Mouse (Mus musculus): ENCODE data around the gene Ttpal.

Ttpal gene

DNA sequence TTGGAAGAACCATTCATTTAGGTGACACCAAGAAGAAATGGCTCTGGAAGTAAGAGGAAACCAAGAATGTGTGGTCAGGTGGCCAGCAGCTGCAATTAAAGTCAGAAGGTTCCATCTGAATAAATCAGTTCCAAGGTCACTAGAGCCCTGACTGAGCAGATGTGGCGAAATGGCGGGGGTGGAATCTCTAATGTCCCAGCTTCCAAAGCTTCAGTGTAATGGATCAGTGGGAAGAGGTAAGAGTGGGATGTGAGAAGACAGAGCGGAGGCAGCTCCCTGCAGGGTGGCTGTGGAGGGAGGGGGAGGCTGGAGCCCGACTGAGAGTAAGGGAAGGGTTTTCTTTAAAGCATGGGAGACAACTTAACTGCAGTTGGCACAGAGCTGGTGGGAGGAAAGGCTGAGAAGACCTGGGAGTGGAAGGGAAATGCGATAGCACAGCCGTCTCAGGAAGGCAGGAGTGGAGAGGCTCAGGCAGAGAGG is 59.3 kb downstream of the Ttpal start:
- no peak for DNase-seq (ENCODE audit: low spot score in 2 of 2)

DNA sequence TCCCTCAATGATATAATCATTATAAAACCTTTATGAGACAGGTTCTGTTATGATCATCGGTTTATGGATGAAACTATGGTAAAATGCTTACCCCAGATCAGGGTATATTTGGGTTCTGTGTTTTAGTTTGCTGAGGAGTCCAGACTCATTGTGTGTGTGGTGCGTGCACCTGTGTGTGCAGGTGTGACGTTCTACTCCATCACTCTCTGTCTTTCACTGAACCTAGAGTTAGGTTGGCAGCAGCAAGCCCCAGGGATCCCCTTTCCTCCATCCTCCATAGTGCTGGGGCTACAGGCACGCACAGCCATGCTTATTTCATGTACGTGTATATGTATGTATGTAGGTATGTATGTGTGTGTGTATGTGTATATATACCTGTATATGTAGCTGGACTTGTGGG is 60.0 kb downstream of the Ttpal start:
- DNase-seq (ENCODE audit: low spot score in 2 of 2), result no peak

GRCm38 (mm10) chr2:163662698-163663221 is 60.6 kb downstream of the Ttpal start:
- peak in 1 of 2 experiments; percentile 32 for DNase-seq (ENCODE audit: low spot score in 2 of 2)

DNA sequence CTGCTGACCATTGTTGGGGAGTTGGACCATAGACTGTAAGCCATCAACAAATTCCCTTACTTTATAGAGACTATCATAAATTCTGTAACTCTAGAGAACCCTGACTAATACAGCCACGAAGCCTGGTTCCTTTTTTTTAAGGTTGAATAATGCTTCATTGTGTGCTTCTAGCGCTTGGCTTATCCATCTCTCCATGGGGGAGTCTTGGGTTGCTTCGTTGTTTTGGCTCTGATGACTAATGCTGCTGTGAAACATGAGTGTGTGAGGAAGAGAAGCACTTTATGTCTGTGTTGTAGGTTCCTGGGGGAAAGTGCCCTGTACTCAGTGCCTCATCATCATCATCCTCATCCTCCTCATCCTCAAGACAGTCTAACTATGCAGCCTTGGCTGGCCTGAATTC is 61.8 kb downstream of the Ttpal start:
- DNase-seq (ENCODE audit: low spot score in 2 of 2), result no peak

DNA sequence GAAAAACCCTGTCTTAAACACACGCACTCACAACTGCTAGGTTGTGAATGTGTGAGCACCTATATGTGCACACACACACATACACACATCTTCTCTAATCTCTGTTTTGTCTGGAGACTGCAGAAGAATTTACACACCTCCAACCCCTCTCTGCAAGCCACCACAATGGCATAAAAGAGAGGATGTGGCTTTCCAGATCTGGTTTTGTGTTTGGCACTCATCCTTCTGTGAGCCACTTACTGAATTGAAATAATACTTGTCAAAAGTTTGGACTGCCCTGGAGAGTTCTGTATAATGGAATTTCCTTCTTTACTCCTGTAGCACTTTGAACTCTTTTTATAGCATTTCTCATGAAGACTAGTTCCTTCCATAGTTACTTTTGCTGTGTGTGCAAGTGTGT is 64.9 kb downstream of the Ttpal start:
- DNase-seq (ENCODE audit: low spot score in 2 of 2), result no peak

Measured in spleen, postnatal 14 days (tissue).